Mouse (Mus musculus): ENCODE data around the gene Tgfb2.

The Tgfb2 gene

DNA sequence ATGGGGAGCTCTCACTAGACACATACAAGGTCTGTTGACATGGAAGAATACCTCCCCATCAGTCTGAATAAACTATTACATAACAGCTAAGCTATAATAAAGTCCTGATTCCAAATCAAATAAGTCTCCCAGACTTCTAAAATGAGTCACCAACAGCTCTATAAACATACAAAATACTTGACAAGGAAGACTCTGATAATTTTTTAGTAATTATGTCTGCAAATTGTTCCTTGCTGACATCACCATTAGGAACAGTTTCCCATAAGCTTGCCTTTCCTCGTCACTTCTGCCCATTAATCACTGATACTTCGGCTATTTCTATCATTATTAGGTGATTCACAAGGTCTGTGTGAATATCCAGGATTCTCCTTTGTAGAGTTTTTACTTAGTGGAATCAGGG lies 124.1 kb downstream of the Tgfb2 start:
- in situ Hi-C loops (cut with MboI), result no loop called here

DNA sequence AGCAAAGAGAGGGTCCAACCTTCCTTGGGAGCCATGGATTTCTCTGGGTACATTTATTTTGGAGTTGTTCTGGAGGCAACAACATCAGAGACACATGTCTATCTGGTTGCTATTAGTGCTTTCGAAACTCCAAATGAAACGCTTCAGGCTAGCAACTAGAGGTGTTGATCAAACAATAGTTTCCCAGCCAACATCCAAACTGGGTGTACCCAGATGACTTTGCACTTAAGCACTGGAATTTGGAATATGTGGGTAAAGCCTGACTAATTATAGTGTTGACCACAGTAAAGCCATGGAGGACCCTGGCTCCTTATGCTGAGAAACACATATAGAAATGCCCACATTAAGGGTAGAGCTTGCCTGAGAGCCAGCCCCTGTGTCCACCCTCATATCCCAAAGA lies 124.7 kb downstream of the Tgfb2 start:
- in situ Hi-C loops (cut with MboI), result no loop called here

DNA sequence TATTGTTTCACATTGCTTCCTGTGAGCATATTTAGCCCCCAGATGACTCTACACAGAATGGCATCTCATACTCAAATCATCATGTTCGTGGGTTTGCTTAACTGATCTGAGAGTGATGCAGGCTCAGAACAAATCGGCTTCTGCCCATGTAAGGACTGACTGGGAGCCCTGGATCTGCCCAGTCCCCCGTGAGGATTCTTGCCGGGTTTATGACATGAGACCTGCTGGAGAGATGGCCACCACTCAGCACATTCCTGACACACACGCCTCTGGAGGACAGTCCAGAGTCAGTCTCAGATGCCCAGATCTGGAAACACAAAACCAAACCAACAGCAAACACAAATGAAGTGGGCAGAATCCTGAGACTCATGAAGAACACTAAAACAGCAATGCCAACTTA lies 128.5 kb downstream of the Tgfb2 start:
- in situ Hi-C loops (cut with MboI), result no loop called here

DNA sequence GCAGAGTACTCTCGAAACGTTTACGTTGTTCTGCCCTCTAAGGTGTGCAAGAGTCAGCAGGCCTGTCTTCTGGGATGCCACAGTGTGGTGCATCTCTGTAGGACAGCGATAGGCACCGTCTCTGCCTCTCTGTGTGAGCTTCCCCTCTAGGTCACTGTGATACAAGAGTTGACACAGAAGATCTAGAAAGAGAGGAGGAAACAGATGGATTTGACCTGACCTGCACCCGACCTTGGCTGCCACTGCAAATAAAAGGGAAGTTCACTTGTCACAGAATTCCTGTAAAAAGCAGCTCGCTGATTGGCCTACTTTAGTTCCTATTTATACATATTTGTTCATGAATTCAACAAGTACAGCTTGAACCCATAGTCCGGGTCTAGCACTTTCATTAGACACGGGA lies 130.2 kb downstream of the Tgfb2 start:
- in situ Hi-C loops (cut with MboI), result no loop called here

DNA sequence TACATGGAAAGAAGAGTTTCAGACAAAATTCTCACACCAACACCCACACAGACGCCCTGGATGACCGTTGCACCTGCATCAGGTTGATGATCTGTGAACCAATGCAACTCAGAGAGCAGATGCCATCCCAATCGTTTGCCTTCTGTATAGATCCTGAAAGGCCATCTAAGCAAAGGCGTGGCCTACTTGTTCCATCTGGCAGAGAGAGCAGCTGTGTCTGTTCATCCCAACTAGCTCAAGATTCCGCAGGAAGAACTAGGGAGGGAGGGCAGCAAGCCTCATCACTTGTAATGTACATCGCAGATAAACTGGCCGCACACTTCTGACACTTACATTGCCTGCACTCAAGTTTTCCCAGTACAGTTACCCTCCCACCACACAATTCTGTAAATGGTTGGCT lies 130.7 kb downstream of the Tgfb2 start:
- in situ Hi-C loops (cut with MboI), result no loop called here
